Mouse (Mus musculus): ENCODE data around the gene Acvr2a. TPM values are rescaled to one million over a fixed set of nuclear protein-coding genes. Genes with fewer than 3 reads are reported as not detected.
"Not testable (repeated sequence)": the region's sequence is repeated elsewhere in the genome, so short reads cannot be mapped to it uniquely, and the experiment has no call there.

Gene Acvr2a
- total RNA-seq, 2 experiments from 2014 or later, result 1.4 to 2.4 TPM

GRCm38 (mm10) chr2:48846689-48847398, 32.9 kb downstream of the Acvr2a start:
- no peak for ATAC-seq (replicated peaks; ENCODE audit: low FRiP score, low TSS enrichment, poor library complexity, severe bottlenecking)

- not testable (repeated sequence) for ATAC-seq (replicated peaks; ENCODE audit: low FRiP score, low TSS enrichment, poor library complexity, severe bottlenecking)
These were observed 51.7 kb downstream of the Acvr2a start for GRCm38 (mm10) chr2:48865596-48865995.

GRCm38 (mm10) chr2:48868199-48868913, 54.4 kb downstream of the Acvr2a start:
- ATAC-seq (replicated peaks; ENCODE audit: low FRiP score, low TSS enrichment, poor library complexity, severe bottlenecking), result no peak

GRCm38 (mm10) chr2:48885945-48886344, 72.0 kb downstream of the Acvr2a start:
- ATAC-seq (replicated peaks; ENCODE audit: low FRiP score, low TSS enrichment, poor library complexity, severe bottlenecking), result peak; percentile 57

- no peak for ATAC-seq (replicated peaks; ENCODE audit: low FRiP score, low TSS enrichment, poor library complexity, severe bottlenecking)
These were observed 81.3 kb downstream of the Acvr2a start for GRCm38 (mm10) chr2:48895186-48895585.

- no peak for ATAC-seq (replicated peaks; ENCODE audit: low FRiP score, low TSS enrichment, poor library complexity, severe bottlenecking)
These were observed 95.0 kb downstream of the Acvr2a start for GRCm38 (mm10) chr2:48908866-48909265.

- no peak for ATAC-seq (replicated peaks; ENCODE audit: low FRiP score, low TSS enrichment, poor library complexity, severe bottlenecking)
These were observed 100.3 kb downstream of the Acvr2a start for GRCm38 (mm10) chr2:48914185-48914584.

GRCm38 (mm10) chr2:48915832-48916231, 101.9 kb downstream of the Acvr2a start:
- ATAC-seq (replicated peaks; ENCODE audit: low FRiP score, low TSS enrichment, poor library complexity, severe bottlenecking), result no peak

GRCm38 (mm10) chr2:48935058-48935457, 121.1 kb downstream of the Acvr2a start:
- ATAC-seq (replicated peaks; ENCODE audit: low FRiP score, low TSS enrichment, poor library complexity, severe bottlenecking), result no peak

- ATAC-seq (replicated peaks; ENCODE audit: low FRiP score, low TSS enrichment, poor library complexity, severe bottlenecking), result no peak
These were observed 133.9 kb downstream of the Acvr2a start for GRCm38 (mm10) chr2:48947761-48948160.

- ATAC-seq (replicated peaks; ENCODE audit: low FRiP score, low TSS enrichment, poor library complexity, severe bottlenecking), result peak; percentile 98
These were observed 135.1 kb downstream of the Acvr2a start, which contains the start of gene Mbd5 for GRCm38 (mm10) chr2:48948841-48949584. Mbd5 (plus strand) TSS chr2:48949508.

- ATAC-seq (replicated peaks; ENCODE audit: low FRiP score, low TSS enrichment, poor library complexity, severe bottlenecking), result peak; percentile 32
These were observed 135.9 kb downstream of the Acvr2a start for GRCm38 (mm10) chr2:48949743-48950251.

- no peak for ATAC-seq (replicated peaks; ENCODE audit: low FRiP score, low TSS enrichment, poor library complexity, severe bottlenecking)
These were observed 136.2 kb downstream of the Acvr2a start, which contains the start of gene Orc4 for GRCm38 (mm10) chr2:48950252-48950315. Orc4 (minus strand) TSS chr2:48950277.

- ATAC-seq (replicated peaks; ENCODE audit: low FRiP score, low TSS enrichment, poor library complexity, severe bottlenecking), result no peak
These were observed 136.5 kb downstream of the Acvr2a start for GRCm38 (mm10) chr2:48950316-48950880.

Other genes starting within 250 kb of the Acvr2a start
- gene Mbd5, start 135.4 kb downstream of the Acvr2a start, total RNA-seq (2014; fragmentation: Nextera tagmentation), result 37.6 and 41.4 TPM in 2 replicates
- gene Mbd5, start 135.4 kb downstream of the Acvr2a start, total RNA-seq (2017), result 12.3 and 25.8 TPM in 2 replicates
- 129 and 130 TPM in 2 replicates for gene Orc4, start 136.2 kb downstream of the Acvr2a start, total RNA-seq (2014; fragmentation: Nextera tagmentation)
- gene Orc4, start 136.2 kb downstream of the Acvr2a start, total RNA-seq (2017), result 203 and 248 TPM in 2 replicates